Mouse (Mus musculus) neural tube, embryonic 14.5 days (tissue): ENCODE data around the gene Tenm4. TPM values are rescaled to one million over a fixed set of nuclear protein-coding genes. Genes with fewer than 3 reads are reported as not detected.
A peak's percentile ranks its signal among the peaks of the same experiment; 100 is the strongest.
"Not testable (repeated sequence)": the region's sequence is repeated elsewhere in the genome, so short reads cannot be mapped to it uniquely, and the experiment has no call there.

ENCODE experiments used
- ATAC-seq: fragments of 200-750 bp; cut with Nextera tagmentation; 2 replicates; pipeline ENCODE4 v1.8.0; 2017; ENCODE audit warnings: low read depth, mild to moderate bottlenecking, moderate TSS enrichment, moderate library complexity
- H3K27ac ChIP-seq: fragments of 300-500 bp; sonication (generic); 2 replicates; pipeline ENCODE4 v1.5.1; 2014; ENCODE audit warnings: low read depth, mild to moderate bottlenecking, control low read depth, low read length, moderate library complexity, mixed read lengths
- H3K27me3 ChIP-seq: fragments of 300-500 bp; sonication (generic); 2 replicates; pipeline ENCODE4 v1.6.1; 2014; ENCODE audit warnings: low read length; ENCODE audit not compliant: control insufficient read depth, insufficient read depth
- H3K36me3 ChIP-seq: fragments of 300-500 bp; sonication (generic); 2 replicates; pipeline ENCODE4 v1.6.1; 2014; ENCODE audit warnings: low read length, mixed read lengths; ENCODE audit not compliant: control insufficient read depth, insufficient read depth
- H3K4me1 ChIP-seq: fragments of 300-500 bp; sonication (generic); 2 replicates; pipeline ENCODE4 v1.6.1; 2014; ENCODE audit warnings: low read length; ENCODE audit not compliant: control insufficient read depth, insufficient read depth
- H3K4me2 ChIP-seq: fragments of 300-500 bp; sonication (generic); 2 replicates; pipeline ENCODE4 v1.6.1; 2014; ENCODE audit warnings: mild to moderate bottlenecking, low read depth, low read length, control low read depth
- H3K4me3 ChIP-seq: fragments of 300-500 bp; sonication (generic); 2 replicates; pipeline ENCODE4 v1.5.1; 2014; ENCODE audit warnings: low read depth, low read length, control low read depth, mixed read lengths
- H3K9ac ChIP-seq: fragments of 300-500 bp; sonication (generic); replicated peaks from 2 replicates; pipeline ENCODE4 v1.6.1; 2014; ENCODE audit warnings: low read depth, mild to moderate bottlenecking, control low read depth, low read length, mixed read lengths
- H3K9me3 ChIP-seq: fragments of 300-500 bp; sonication (generic); 2 replicates; pipeline ENCODE4 v1.6.1; 2016; ENCODE audit warnings: low read length; ENCODE audit not compliant: control insufficient read depth
- WGBS: fragments of 180-500 bp; shearing (Covaris S2); extraction: QIAGEN DNeasy Blood & Tissue Kit; methylation state at CpG from one replicate; pipeline ENCODE4 v1.1.7; 2014; 5-methylcytosine and 5-hydroxymethylcytosine counted together
- polyA plus RNA-seq: library from polyadenylated mRNA; unstranded; fragments of >200 nt; fragmentation: Nextera tagmentation; extraction: Ambion mirVana; gene quantifications from 2 replicates; pipeline ENCODE4 v1.2.1, GENCODE M21; 2014

The Tenm4 gene
- polyA plus RNA-seq, 1 experiment from 2014 or later, result 54.8 TPM

DNA sequence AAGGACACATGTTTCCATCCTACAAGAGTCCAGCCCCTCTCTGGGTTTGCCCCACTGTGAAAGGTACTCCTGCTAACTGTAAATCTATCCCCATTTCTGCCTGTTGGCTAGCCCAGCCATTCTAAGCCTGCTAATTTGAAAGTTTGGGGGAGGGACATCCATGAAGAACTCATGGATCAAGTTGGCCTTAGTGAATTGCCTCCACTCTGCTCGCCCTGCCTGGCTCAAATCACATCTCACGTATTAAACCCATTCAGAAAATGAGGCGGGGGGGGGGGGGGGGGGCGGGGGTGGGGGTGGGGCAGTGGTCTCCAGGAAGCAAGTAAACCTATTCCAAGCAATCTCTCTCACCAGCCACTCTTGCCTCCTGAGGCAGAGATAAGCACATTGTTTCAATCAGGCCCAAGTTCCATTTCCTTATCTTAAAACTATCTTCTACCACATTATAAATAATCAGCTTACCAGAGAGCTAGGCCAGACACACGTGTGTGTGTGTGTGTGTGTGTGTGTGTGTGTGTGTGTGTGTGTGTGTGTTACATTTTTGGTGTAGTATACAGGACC is 429.4 kb downstream of the Tenm4 start:
- Histone ChIP-seq H3K27ac (no peak overlapping the region), H3K27me3 (no peaks in the 10 kb centered on the region), H3K4me2 (no peak overlapping the region), H3K9ac (no peak overlapping the region), H3K4me1 (0 out of 2 replicates have a peak, but pooled peaks cover 7% of the 10 kb centered on the region), H3K4me3 (no peak overlapping the region), H3K9me3 (no peaks in the 10 kb centered on the region), H3K36me3 (no peaks in the 10 kb centered on the region)
- ATAC-seq, result no peak
- WGBS, result 51% methylated on average over 3 of the region's 5 CpGs

DNA sequence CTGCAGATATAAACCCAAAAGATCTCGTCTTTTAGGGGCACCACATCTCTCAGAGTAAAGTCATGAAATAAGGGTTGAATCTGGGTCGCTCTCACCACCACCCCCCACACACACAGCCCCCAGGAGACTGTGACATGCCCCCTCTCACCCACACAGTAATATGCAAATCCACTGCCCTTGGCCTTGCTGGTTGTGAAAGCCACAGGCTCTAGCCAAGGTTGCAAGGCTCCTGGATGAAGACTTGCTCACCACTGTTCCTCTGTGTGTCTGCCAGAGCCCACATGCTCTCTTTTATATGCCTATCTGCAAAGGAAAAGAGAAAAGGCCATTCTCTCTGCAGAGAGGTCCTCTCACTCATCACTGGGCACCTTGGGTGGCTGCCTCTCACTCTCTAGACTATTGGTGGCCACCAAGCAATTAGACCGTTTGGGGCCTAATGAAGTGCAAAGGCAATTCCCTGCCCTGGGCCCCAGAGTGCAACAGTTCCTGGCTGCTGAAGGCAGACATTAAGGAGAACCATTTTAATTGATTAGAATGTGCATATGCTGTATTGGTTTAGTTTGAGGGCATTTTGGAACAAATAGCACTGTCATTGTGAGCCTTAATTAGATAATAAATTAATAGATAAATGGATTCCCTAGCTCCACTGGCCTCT is 433.2 kb downstream of the Tenm4 start:
- 49% methylated on average over 3 of the region's 3 CpGs for WGBS
- H3K9me3 ChIP-seq, result no peaks in the 10 kb centered on the region
- no peak overlapping the region for H3K9ac ChIP-seq
- no peak overlapping the region for H3K4me2 ChIP-seq
- H3K27ac ChIP-seq, result no peak overlapping the region
- no peak; the same call in 1 of the 2 replicates for ATAC-seq
- no peaks in the 10 kb centered on the region for H3K4me1 ChIP-seq
- no peak overlapping the region for H3K4me3 ChIP-seq
- H3K36me3 ChIP-seq, result no peaks in the 10 kb centered on the region
- no peaks in the 10 kb centered on the region for H3K27me3 ChIP-seq

DNA sequence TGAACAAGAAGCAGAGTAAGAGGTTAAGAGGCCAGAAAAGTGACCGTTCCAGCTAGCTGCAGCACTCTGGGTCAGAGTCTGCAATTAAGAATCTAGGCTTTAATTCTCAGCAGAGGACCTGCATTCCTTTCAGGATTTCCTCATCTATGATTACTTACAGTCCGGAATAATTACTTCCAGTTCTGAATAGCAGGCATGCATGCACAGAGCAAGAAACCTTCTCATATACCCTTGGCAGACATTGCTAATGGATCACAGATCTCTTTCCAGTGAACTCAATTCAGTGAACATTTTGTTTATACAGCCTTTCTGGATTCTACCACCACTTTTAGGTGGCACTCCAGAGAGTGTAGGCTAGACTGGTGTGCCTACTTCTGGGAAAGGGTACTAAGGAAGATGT is 434.3 kb downstream of the Tenm4 start:
- Histone ChIP-seq H3K27ac (no peak overlapping the region), H3K4me1 (peaks cover 4% of the 10 kb centered on the region), H3K9ac (no peak overlapping the region), H3K27me3 (no peaks in the 10 kb centered on the region), H3K36me3 (no peaks in the 10 kb centered on the region), H3K9me3 (no peaks in the 10 kb centered on the region), H3K4me2 (no peak overlapping the region), H3K4me3 (no peak overlapping the region)
- no peak for ATAC-seq
- 79% methylated on average over 2 of the region's 2 CpGs for WGBS

DNA sequence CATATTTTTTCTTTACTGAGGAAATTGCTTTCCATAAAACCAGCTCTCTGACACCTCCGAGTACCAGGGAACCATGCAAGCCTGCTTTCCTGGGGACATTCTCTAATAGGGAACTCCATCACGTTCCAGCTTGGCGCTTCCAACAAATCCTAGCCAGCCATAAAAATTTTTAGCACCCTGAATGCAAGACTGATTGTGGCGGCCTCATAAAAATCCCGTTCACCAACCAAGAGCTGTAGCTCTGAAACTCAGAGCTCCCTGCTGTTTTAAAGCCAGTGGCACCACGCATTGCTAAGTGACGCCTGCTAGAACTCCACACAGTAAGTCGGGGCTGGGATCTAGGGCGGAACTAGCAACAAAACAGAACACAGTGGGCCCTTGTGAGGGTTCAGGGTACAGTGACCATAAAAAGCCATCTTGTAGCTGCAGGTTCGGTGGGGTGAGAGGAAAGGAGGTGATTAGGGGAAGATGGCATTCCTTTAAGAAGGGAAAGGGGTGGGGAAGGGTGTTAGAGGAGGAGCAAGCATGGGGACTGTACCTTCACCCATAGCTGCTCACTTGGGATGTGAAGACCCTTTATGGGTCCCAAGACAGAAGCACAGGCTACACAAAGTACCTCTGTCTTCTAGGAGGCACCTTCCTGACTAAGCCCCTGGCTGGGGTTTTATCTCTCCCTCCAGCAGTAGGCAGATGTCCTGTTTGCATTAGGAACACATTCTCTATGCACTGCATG is 439.0 kb downstream of the Tenm4 start:
- Histone ChIP-seq H3K9me3 (no peaks in the 10 kb centered on the region), H3K9ac (no peak overlapping the region), H3K4me2 (no peak overlapping the region; the same call in 1 of the 2 replicates), H3K4me3 (no peak overlapping the region), H3K4me1 (peaks cover 8% of the 10 kb centered on the region), H3K27ac (peak overlapping the region; percentile 75), H3K27me3 (no peaks in the 10 kb centered on the region), H3K36me3 (no peaks in the 10 kb centered on the region)
- 5% methylated on average over 10 of the region's 10 CpGs for WGBS
- ATAC-seq, result peak; percentile 89

DNA sequence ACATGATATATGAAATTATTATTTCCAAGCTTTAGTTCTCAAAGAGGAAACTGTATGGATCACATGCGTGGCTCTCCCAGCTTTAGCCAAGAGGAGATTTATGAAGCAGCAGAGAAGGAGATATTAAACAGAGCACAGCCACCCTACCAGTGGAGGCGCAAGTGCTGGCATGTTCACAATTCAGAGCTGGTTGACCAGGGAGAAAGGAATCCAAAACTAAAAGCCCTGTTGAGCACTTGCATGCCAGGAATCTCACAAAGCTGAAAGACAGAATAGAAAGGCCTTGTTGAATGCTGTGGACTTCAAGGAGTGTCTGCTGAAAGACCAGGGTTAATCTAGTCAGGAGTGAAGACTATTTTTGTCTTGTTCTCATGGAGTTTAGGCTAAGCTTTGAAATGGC is 446.3 kb downstream of the Tenm4 start:
- Histone ChIP-seq H3K27me3 (no peaks in the 10 kb centered on the region), H3K9me3 (no peaks in the 10 kb centered on the region), H3K9ac (no peak overlapping the region), H3K36me3 (no peaks in the 10 kb centered on the region), H3K4me1 (no peaks in the 10 kb centered on the region), H3K4me2 (no peak overlapping the region), H3K27ac (no peak overlapping the region), H3K4me3 (no peak overlapping the region)
- whole genome bisulfite sequencing, result 86% methylated on average over 2 of the region's 2 CpGs
- no peak for ATAC-seq

DNA sequence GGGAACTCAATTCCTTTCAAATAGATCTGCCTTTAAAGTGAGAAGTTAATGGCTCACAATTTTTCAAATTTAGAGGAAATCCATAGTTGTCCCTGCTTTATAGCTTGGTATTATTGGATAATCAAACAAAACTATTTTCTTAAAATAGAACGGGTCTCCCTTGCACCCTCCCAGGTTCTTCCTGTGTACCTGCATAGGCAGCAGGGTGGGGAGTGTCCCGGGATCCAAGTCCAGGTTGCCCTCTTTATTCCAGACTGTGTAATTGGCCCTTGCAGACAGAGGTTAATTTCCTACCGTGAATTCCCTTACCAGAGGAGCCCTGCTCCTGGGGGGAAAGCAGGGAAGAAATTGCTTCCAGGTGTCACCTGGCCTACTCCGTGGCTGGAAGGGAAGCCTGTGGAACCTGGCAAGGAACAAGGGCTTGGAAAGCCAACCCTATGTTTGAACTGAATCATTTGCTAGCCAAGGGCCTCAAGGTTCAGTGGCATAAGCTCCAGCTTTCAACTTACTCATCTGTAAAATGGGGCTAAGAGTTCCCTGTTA is 449.0 kb downstream of the Tenm4 start:
- Histone ChIP-seq H3K4me1 (no peaks in the 10 kb centered on the region), H3K4me3 (no peak overlapping the region), H3K9ac (no peak overlapping the region), H3K27ac (no peak overlapping the region), H3K27me3 (no peaks in the 10 kb centered on the region), H3K4me2 (no peak overlapping the region), H3K9me3 (no peaks in the 10 kb centered on the region), H3K36me3 (no peaks in the 10 kb centered on the region)
- no peak for ATAC-seq
- WGBS, result 80% methylated on average over 4 of the region's 4 CpGs

DNA sequence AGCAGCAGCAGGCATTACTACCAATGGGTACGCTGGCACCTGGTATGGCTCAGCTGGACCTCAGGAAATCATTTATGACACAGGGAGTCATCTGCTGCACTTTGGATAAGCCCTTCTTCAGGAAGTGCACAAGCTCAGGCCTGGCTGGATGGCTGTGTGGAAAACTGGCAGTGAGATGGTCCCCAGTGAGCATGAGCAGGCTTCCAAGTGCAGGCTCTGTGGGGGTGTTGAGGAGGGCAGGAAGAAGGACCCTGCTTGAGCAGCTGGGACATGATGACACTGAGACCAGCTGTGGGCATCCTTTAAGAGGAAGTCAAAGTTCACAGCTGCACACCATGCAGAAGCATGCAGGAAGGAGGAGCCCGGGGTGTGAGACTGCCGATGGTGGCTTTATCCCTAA is 455.3 kb downstream of the Tenm4 start:
- Histone ChIP-seq H3K4me3 (no peak overlapping the region), H3K36me3 (no peaks in the 10 kb centered on the region), H3K27me3 (no peaks in the 10 kb centered on the region), H3K9ac (no peak overlapping the region), H3K4me2 (no peak overlapping the region), H3K27ac (no peak overlapping the region), H3K9me3 (no peaks in the 10 kb centered on the region), H3K4me1 (no peaks in the 10 kb centered on the region)
- no peak for ATAC-seq
- 87% methylated on average over 3 of the region's 3 CpGs for whole genome bisulfite sequencing

DNA sequence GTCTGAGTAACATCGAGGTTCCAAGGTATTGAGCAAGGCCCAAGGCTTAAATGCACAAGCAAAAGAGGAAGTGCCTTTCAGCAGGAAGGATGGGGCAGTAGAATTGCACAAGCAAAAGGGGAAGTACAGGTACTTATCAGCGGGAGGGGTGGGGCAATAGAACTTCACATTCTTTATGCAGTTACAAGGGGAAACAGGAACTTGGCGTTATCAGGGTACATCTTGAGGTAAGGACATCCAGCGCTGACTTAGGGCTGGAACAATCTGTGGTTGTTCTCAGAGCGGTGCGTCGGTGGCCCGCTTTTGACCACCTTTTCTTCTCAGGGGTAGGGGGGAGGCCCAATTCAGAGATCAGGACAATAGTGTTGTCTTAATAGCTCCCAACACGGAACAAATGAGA is 459.5 kb downstream of the Tenm4 start:
- not testable (repeated sequence) for H3K4me3 ChIP-seq, H3K4me2 ChIP-seq, H3K9me3 ChIP-seq, H3K27me3 ChIP-seq, H3K9ac ChIP-seq, H3K36me3 ChIP-seq, H3K4me1 ChIP-seq, ATAC-seq, H3K27ac ChIP-seq
- WGBS, result 95% methylated on average over 9 of the region's 9 CpGs

DNA sequence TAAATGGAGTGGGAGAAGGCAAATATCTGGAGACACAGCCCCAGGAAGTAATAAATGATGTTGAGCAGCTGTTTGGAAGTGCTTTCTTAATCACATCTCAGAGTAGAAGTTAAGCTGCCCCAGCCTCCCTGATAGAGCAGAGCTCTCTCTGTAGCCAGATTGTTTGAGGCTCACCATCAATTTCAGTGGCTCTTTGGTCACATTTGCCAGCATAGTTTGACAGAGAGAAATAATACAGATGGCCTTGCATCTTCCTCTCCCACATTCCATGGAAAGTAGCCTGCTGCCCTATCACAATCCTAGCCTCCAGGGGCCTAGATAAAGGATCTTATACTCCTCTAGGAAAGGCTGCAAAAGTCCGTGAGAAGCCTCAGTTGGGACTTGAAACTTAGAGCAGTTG is 462.0 kb downstream of the Tenm4 start:
- Histone ChIP-seq H3K27ac (no peak overlapping the region), H3K4me1 (no peaks in the 10 kb centered on the region), H3K4me3 (no peak overlapping the region), H3K27me3 (no peaks in the 10 kb centered on the region), H3K9ac (no peak overlapping the region), H3K36me3 (no peaks in the 10 kb centered on the region), H3K4me2 (no peak overlapping the region), H3K9me3 (no peaks in the 10 kb centered on the region)
- no peak for ATAC-seq
- WGBS, result 96% methylated on average over 1 of the region's 1 CpGs
